Mouse (Mus musculus): Measurements from ENCODE around the gene Aoc1. TPM values are rescaled to one million over a fixed set of nuclear protein-coding genes. Genes with fewer than 3 reads are reported as not detected.
A peak's percentile ranks its signal among the peaks of the same experiment; 100 is the strongest.

Gene Aoc1
- total RNA-seq (2021) = not detected in 2 replicates
- long read RNA-seq, experiment 1 = 0 reads
- long read RNA-seq, experiment 2 = 0 reads

GRCm38 (mm10) chr6:48872596-48872995, at the start of gene Aoc1:
TSS of gene Aoc1 (plus strand) at chr6:48872896.
- DNase-seq = no peak

- no peak for DNase-seq
These were observed 47.7 kb upstream of the Aoc1 start for GRCm38 (mm10) chr6:48825016-48825415.

DNA sequence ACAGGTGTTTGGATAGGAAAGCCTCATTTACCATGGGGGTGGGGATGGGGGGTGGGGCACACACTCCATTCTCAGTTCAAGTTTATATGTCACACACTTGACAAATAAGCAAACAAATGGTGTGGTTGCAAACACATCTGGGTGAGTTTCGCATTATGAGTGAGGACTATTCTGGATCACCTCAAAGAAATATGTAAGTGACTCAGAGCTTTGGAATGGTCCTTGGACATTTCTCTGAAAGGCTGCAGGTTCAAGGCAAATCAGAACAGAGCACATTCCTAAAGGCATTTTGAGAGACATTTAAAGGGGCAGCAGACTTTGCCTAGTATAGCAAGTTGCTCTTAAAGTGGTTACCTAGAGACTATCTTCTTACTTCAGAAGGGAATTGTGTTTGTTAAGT, 43.7 kb upstream of the Aoc1 start:
- no peak for DNase-seq

DNA sequence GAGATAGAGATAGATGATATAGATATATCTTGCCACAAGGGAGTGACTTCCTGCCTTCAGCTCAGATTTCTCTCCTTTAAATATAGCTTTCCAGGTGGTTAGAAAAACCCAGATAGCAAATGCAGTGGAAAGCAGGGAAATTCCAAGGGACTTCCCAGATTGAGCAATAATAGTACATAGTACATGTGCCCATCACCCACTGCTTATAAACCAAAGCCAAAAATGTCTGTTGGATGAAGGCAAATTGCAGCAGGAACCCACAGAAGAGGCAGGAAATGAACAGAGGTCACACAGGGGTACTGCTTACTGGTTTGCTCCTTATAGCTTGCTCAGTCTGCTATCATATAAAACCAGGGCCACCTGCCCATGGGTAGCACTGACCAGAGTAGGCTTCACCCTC, 43.0 kb upstream of the Aoc1 start:
- DNase-seq = no peak

- no peak for DNase-seq
These were observed 42.5 kb upstream of the Aoc1 start for GRCm38 (mm10) chr6:48830241-48830640.

GRCm38 (mm10) chr6:48831141-48831540, 41.6 kb upstream of the Aoc1 start:
- peak; percentile 64 for DNase-seq

DNA sequence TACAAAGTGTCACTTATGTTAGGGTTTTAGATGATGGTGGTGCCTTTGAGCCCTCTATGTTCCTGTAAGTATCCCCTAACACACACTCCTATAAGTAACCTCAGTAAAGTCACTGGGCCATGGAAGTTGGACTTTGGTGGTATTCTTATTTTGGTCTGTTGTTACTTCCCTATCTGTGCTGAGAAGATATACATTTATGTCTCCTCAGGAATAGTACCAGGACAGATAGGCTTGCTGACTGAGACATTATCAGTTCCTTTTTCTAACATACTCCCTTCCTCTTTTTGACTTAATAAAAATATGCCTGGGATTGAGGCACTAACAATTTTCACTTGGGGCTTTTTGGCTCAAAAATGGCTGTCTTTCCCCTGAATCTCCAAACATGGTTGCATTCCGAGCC, 40.3 kb upstream of the Aoc1 start:
- no peak for DNase-seq

DNA sequence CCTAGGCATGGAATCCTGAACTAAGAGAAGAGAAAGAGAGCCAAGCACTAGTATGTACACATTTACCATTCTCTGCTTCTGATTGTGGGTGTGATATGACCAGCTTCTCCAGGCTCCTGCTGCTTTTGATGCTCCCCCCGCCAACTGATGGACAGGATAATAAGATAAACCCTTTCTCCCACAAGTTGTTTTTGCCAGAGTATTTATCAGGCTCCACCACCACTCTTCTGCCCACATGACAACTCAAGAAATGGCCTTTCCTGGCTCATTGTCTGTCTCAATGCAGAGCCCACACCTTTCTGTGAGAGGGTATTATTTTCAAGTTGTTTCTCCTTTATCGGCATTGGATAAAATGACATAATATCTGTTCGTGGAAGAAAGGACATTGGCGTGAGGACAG, 39.2 kb upstream of the Aoc1 start:
- DNase-seq = no peak

- DNase-seq = no peak
These were observed 37.5 kb upstream of the Aoc1 start for GRCm38 (mm10) chr6:48835241-48835640.

GRCm38 (mm10) chr6:48836146-48836545, 36.5 kb upstream of the Aoc1 start:
- no peak for DNase-seq

- DNase-seq = no peak
These were observed 35.2 kb upstream of the Aoc1 start for GRCm38 (mm10) chr6:48837516-48837915.

GRCm38 (mm10) chr6:48838321-48839080, 34.2 kb upstream of the Aoc1 start:
- DNase-seq = peak; percentile 29

- DNase-seq = peak; percentile 77
These were observed 32.2 kb upstream of the Aoc1 start, which contains the start of gene Tmem176a for GRCm38 (mm10) chr6:48840371-48840969. TSS of gene Tmem176a (plus strand) at chr6:48840919.

DNA sequence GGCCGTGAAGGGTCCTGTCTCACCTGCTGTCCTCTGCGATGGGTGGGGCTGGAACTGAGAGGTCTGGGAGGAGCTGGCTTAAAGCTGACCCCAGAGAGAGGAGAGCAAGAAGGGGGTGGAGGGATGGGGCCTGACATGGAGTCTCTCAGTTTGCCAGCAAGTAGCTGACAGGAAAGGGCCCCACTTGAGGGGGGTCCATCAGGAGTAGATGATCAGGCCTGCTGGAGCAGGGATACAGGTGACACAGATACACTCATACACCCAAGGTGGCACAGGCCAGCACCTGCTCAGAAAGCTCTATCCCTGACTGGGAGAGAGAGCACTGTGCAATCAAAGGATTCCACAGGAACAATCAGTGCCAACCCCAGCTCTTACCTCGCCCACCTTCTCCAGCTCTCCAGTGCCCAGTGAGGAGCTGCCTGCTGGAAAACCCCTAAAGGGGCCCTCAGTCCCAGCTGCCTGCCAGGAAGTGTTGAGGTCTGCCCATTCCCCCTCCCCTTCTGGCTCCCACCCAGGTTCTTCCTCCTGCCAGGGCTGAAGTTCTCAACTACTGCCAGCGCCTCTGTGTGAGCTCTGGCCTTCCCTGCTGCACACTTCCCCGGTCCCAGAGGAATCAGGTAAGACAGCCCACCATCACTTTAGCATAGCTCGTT, 31.6 kb upstream of the Aoc1 start, which contains the start of gene Tmem176b:
Gene Tmem176b (minus strand): TSS at position 524 of the 653 bp plus-strand sequence.
- DNase-seq = peak; percentile 99

GRCm38 (mm10) chr6:48842111-48842842, 30.4 kb upstream of the Aoc1 start:
- peak; percentile 79 for DNase-seq

DNA sequence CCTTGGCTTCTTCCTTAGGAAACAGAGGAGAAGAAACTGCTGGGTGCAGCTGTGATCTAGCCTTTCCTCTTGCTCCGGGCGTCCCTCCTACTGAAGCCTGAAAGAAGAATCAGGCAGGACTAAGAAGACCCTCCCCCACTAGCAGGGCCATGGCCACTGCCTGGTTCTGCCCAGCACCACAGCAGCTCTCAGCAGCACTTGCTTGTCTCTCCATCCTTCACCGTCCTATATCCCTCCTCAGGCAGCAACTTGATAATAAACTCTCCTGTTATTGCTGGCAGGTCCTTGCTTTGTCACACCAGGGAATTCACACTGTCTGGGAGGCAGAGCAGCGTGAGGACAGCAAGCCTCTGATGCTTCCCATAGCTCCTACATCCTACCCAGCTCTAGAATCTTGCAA, 27.6 kb upstream of the Aoc1 start:
- DNase-seq = no peak

DNA sequence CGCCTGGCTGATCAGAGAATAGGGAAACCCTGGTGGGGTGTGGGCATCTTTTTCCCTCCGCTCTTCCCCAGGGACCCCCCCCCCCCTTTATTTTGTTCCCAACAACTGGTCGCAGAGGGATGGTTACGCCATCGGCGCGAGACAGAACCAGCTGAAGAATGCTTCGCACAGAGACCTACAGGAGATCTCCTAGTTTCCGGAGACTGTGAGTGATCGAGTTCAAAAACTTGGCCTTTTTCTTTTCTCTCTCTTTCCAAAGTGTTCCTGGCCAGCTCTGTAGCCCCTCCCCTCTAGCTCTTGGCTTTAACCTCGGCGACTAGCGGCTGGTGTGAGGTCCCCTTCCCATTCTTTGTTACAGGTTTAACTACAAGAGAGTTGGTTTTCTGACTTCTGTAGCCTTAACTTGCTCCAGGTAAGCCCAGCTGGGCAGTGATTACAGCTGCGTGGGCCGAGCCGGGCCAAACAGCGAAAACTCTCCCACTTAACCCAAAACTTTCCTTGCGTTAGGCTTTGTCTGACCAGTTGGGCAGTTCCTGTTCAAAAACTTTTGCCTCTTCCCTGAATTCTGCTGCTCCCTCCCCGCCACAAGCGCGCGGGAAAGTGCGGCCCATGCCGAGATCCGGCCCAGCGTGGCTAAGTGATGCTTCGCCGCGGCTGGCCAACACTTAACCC, 20.7 kb upstream of the Aoc1 start:
- peak; percentile 69 for DNase-seq

DNA sequence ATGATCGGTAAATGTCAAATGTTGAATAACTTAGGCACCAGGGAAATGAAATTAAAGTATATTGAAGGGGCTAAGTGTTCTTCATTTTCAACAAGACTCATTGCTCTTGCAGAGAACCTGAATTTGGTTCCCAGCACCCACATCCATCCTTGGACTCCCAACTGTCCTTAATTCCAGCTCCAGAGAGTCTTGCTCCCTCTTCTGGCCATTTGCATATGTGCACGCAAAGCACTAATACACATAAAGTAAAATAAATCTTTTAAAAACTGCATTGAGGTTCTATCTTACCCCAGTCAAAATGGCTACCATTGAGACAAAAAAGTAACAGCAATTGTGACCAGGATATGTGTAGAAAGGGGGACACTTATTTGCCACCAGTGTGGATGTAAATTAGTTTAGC, 18.5 kb upstream of the Aoc1 start:
- DNase-seq = no peak

GRCm38 (mm10) chr6:48857613-48858302, 14.9 kb upstream of the Aoc1 start:
- peak; percentile 37 for DNase-seq

DNA sequence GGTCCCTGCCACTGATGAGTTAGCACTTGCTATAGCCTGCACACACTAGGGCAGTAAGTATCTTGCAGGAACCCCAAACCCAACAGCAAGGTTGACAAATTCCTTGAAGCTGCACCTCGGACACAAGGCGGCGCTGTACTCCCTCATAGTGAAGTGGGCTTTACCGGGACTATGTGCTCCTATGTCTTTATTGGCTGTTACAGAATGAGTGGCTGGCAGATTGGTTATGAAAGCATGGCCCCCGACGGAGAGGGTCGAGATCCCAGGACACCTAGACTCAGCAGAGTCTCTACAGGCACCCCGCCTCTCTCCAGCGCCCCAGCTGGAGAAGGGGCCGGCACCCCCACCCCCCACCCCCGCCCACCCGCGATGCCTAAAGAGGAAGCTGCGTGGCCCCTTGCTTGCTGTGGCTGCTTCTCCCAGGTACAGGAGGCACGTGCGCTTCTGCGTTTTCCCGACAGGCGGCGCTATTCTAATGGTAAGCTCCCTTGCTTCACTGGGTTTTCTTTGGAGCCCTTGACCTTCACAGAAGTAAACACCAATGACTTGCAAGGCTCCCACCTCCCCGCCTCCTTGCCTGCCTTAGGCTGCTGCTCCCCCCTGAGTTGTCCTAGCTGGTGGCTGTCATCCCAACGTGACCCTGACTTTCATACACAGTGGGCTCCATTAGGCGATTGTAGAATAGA, 12.4 kb upstream of the Aoc1 start:
- DNase-seq = peak; percentile 90

DNA sequence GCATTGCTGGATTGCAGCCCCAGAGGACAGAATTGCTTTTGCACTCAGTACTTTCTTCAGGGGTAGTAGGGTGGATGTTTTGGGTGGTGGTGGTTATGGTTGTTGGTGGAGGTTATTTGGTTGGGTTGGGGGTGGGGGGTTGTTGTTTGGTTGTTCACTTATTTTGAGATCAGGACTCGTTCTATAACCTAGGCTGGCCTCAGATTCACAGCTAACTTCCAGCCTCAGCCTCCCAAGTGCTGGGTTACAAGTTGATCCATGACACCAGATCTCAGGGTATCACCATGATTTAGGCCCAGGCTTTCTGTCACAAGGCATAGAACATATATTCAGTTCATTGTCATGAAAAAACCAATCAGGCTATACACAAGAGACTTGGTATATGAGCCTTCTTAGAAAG, 11.8 kb upstream of the Aoc1 start:
- no peak for DNase-seq

Measured in adrenal gland, postnatal 14 days (tissue).